Mouse (Mus musculus) hindbrain, embryonic 14.5 days (tissue): ENCODE data around the gene Zfp362. TPM values are rescaled to one million over a fixed set of nuclear protein-coding genes. Genes with fewer than 3 reads are reported as not detected.
A peak's percentile ranks its signal among the peaks of the same experiment; 100 is the strongest.

ENCODE experiments used
- ATAC-seq: fragments of 200-750 bp; cut with Nextera tagmentation; 2 replicates; pipeline ENCODE4 v1.8.0; 2017; ENCODE audit warnings: moderate number of reproducible peaks, mild to moderate bottlenecking, moderate TSS enrichment, moderate library complexity; ENCODE audit not compliant: low FRiP score
- DNase-seq: peaks from one replicate; pipeline ENCODE4 v3.0.0-alpha.2; 2015; ENCODE audit warnings: low spot score
- H3K27ac ChIP-seq: fragments of 300-500 bp; sonication (generic); 2 replicates; pipeline ENCODE4 v1.5.1; 2014; ENCODE audit warnings: mild to moderate bottlenecking, moderate library complexity
- H3K27me3 ChIP-seq: fragments of 300-500 bp; sonication (generic); 2 replicates; pipeline ENCODE4 v1.6.1; 2014; ENCODE audit warnings: mild to moderate bottlenecking, low read length, mixed read lengths; ENCODE audit not compliant: control insufficient read depth, insufficient read depth
- H3K36me3 ChIP-seq: fragments of 300-500 bp; sonication (generic); replicated peaks from 2 replicates; pipeline ENCODE4 v1.6.1; 2014; ENCODE audit not compliant: control insufficient read depth, insufficient read depth
- H3K4me1 ChIP-seq: fragments of 300-500 bp; sonication (generic); replicated peaks from 2 replicates; pipeline ENCODE4 v1.6.1; 2014; ENCODE audit warnings: antibody characterized with exemption, low read length, mixed read lengths; ENCODE audit not compliant: control insufficient read depth, insufficient read depth
- H3K4me2 ChIP-seq: fragments of 300-500 bp; sonication (generic); replicated peaks from 2 replicates; pipeline ENCODE4 v1.6.1; 2014; ENCODE audit warnings: mild to moderate bottlenecking, moderate library complexity
- H3K4me3 ChIP-seq: fragments of 300-500 bp; sonication (generic); replicated peaks from 2 replicates; pipeline ENCODE4 v1.5.1; 2014; ENCODE audit warnings: mild to moderate bottlenecking, low read length
- H3K9ac ChIP-seq: fragments of 300-500 bp; sonication (generic); 2 replicates; pipeline ENCODE4 v1.6.1; 2014
- H3K9me3 ChIP-seq: fragments of 300-500 bp; sonication (generic); 2 replicates; pipeline ENCODE4 v1.6.1; 2016; ENCODE audit warnings: low read length; ENCODE audit not compliant: control insufficient read depth
- WGBS: fragments of 180-500 bp; shearing (Covaris S2); extraction: QIAGEN DNeasy Blood & Tissue Kit; methylation state at CpG from one replicate; pipeline ENCODE4 v1.1.7; 2014; 5-methylcytosine and 5-hydroxymethylcytosine counted together
- polyA plus RNA-seq: library from polyadenylated mRNA; unstranded; fragments of >200 nt; fragmentation: Nextera tagmentation; extraction: Ambion mirVana; gene quantifications from 2 replicates; pipeline ENCODE4 v1.2.1, GENCODE M21; 2014

Zfp362 gene
- polyA plus RNA-seq, 1 experiment from 2014 or later: 33.6 TPM

DNA sequence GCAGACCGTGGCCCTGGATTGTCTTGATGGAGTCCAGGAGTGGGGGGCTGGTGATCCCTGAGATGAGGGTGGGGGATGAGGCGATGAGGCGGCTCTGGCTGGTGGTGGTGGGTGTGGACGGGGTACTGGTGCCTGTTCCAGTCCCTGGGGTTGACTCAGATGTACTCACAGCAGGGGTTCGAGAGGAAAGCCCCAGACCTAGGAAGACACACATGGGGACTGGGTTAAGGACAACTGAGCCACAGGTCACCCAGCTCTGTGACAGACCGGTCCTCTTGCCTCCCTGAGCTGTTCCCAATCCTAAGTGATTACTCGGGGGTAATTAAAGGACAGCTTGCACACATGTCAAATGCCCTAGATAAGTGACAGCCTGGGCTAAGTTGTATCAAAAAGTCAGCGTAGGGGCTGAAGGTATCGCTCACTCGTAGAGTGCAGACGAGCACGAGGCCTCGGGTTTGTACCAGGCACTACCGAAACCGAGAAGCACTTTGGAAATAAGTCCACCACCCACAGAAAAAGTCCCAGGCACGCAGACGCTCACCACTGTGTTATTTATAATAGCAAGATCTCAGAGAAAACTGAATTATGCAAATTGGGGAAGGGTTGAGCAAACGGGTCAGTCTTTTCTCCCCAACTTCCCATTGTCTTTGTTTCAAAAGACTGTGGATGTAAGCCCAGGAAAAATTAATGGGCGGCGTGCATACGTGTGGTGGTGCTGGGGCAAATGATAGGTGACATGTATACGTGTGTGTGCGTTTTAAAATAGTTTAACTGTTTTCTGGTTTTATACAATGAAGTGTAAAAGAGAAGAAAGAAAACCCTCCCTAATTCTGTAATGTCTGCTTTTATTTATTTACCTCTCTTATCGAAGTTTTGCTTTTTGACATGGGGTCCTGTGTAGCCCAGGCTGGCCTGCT is 18.6 kb downstream of the Zfp362 start:
- 76% methylated on average over 24 of the region's 24 CpGs for whole genome bisulfite sequencing

DNA sequence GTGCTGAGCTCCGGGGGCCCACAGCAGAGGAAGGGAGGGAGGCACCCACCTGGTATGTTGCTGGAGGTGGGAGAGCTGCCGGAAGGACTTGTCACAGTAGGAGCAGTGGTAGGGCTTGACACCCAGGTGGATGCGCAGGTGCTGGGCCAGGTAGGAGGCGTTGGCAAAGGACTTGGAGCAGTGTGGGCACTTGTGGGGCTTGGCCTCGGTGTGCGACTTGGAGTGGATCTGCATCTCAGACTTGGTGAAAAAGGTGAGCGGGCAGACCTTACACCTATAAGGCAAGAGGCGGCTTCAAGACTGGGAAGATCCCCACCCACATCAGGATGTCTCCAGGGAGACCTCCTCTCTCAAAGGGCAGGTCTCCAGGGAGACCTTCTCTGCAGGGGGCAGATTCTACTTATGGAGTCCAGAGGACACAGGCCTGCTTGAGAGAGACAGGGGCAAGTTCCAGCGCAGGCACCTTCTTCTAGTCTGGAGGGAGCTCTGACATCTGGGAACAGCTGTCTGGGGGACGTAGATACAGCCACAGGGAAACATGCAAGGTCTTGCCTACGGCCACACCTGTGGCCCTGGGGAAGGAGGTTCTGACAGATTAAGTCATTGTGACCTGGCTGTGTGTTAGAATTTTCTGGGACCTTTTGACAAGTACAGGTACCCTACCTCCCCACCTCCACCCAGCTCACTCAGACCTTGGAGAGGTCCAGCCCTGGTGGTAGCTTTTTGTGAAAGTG is 19.8 kb downstream of the Zfp362 start:
- no peaks in the 10 kb centered on the region for H3K9me3 ChIP-seq
- ATAC-seq: no peak
- no peak overlapping the region for H3K4me3 ChIP-seq
- no peaks in the 10 kb centered on the region for H3K27me3 ChIP-seq
- H3K9ac ChIP-seq: no peak overlapping the region
- H3K27ac ChIP-seq: no peak overlapping the region
- no peak for DNase-seq
- no peak overlapping the region for H3K4me2 ChIP-seq
- H3K36me3 ChIP-seq: peaks cover 78% of the 10 kb centered on the region
- 96% methylated on average over 11 of the region's 11 CpGs for WGBS
- H3K4me1 ChIP-seq: no peaks in the 10 kb centered on the region

More for the DNA sequence above, 18.6 kb downstream of the Zfp362 start:
- no peak overlapping the region for H3K4me2 ChIP-seq
- H3K9me3 ChIP-seq: no peaks in the 10 kb centered on the region
- no peaks in the 10 kb centered on the region for H3K4me1 ChIP-seq
- H3K4me3 ChIP-seq: no peak overlapping the region
- ATAC-seq (no peak), DNase-seq (no peak)
- peaks cover 71% of the 10 kb centered on the region for H3K36me3 ChIP-seq
- H3K27me3 ChIP-seq: no peaks in the 10 kb centered on the region
- H3K27ac ChIP-seq: no peak overlapping the region
- no peak overlapping the region for H3K9ac ChIP-seq

DNA sequence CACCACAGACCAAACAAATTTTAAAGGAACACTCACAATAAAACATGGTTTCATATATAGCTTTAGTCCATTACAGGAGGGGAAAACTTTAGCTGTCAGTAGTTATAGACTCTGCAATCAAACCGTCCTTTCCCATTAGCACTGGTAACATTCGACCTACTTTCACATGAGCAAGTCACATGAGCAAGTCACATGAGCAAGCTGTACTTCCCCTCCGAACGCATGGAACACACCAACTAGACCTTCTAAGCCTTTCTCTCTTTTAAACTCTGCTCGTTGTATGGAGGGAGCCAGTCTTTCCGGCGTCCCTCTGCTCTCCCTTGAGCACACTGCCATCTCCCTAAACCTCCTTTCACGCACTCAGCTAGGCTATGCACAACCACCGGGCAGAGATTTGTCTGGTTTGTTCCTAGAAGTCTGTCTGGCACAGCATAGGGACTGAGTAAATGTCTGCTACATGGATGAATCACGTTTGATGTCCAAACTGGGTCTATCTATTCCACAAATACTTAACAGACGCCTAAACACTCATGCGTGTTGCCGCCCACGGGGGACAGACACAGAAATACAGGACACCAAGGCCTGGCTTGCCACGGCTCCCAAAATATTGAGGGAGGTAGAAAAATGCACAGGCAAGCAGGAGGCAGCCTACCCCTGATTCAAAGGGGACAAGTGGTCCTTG is 20.8 kb downstream of the Zfp362 start:
- ATAC-seq: no peak
- Histone ChIP-seq H3K27ac (no peak overlapping the region), H3K36me3 (peaks cover 84% of the 10 kb centered on the region), H3K4me3 (no peak overlapping the region), H3K4me1 (no peaks in the 10 kb centered on the region), H3K9me3 (no peaks in the 10 kb centered on the region), H3K27me3 (no peaks in the 10 kb centered on the region), H3K4me2 (no peak overlapping the region), H3K9ac (no peak overlapping the region)
- DNase-seq: no peak
- WGBS: 92% methylated on average over 15 of the region's 15 CpGs

- ATAC-seq (no peak), DNase-seq (no peak)
- H3K27me3 ChIP-seq: no peaks in the 10 kb centered on the region
- H3K4me1 ChIP-seq: no peaks in the 10 kb centered on the region
- no peak overlapping the region for H3K9ac ChIP-seq
- no peak overlapping the region for H3K27ac ChIP-seq
- H3K4me2 ChIP-seq: no peak overlapping the region
- peaks cover 93% of the 10 kb centered on the region for H3K36me3 ChIP-seq
- no peaks in the 10 kb centered on the region for H3K9me3 ChIP-seq
- WGBS: 78% methylated on average over 4 of the region's 4 CpGs
- no peak overlapping the region for H3K4me3 ChIP-seq
Observed at GRCm38 (mm10) chr4:128782645-128783044, 23.2 kb downstream of the Zfp362 start.

DNA sequence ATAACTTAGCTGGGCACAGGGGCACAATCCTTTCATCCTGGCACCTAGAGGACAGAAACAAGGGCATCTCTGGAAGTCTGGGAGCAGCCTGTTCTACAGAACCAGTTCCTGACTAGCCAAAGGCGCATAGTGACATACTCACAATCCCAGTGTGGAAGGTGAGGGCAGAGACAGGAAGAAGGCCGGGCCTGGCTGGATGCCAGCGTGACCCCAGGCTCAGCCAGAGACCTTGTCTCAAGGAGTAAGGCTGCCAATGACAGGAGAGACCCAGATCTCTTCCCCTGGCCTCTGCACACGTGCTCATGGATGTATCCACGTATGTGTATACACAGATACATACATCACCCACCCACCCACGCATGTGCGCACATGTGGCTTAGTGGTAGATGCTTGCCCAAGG is 23.8 kb downstream of the Zfp362 start:
- H3K4me2 ChIP-seq: no peak overlapping the region
- no peak overlapping the region for H3K27ac ChIP-seq
- 93% methylated on average over 7 of the region's 7 CpGs for WGBS
- no peaks in the 10 kb centered on the region for H3K27me3 ChIP-seq
- H3K9ac ChIP-seq: no peak overlapping the region
- no peak for ATAC-seq
- no peak for DNase-seq
- peaks cover 93% of the 10 kb centered on the region for H3K36me3 ChIP-seq
- H3K4me1 ChIP-seq: no peaks in the 10 kb centered on the region
- H3K4me3 ChIP-seq: no peak overlapping the region
- H3K9me3 ChIP-seq: no peaks in the 10 kb centered on the region

- Histone ChIP-seq H3K9me3 (no peaks in the 10 kb centered on the region), H3K4me2 (no peak overlapping the region), H3K27me3 (no peaks in the 10 kb centered on the region), H3K36me3 (peaks cover 96% of the 10 kb centered on the region), H3K4me1 (no peaks in the 10 kb centered on the region), H3K27ac (no peak overlapping the region), H3K4me3 (no peak overlapping the region), H3K9ac (no peak overlapping the region)
- WGBS: 82% methylated on average over 11 of the region's 11 CpGs
- ATAC-seq: no peak
- DNase-seq: no peak
Observed at GRCm38 (mm10) chr4:128777593-128777992, 28.3 kb downstream of the Zfp362 start.

- no peaks in the 10 kb centered on the region for H3K9me3 ChIP-seq
- no peaks in the 10 kb centered on the region for H3K27me3 ChIP-seq
- peak; percentile 46; the same call in 1 of the 2 replicates for ATAC-seq
- H3K4me3 ChIP-seq: no peak overlapping the region
- no peak overlapping the region for H3K9ac ChIP-seq
- peak; percentile 87 for DNase-seq
- no peak overlapping the region for H3K4me2 ChIP-seq
- 45% methylated on average over 20 of the region's 20 CpGs for WGBS
- H3K27ac ChIP-seq: no peak overlapping the region
- H3K36me3 ChIP-seq: peaks cover 95% of the 10 kb centered on the region
- no peaks in the 10 kb centered on the region for H3K4me1 ChIP-seq
Observed at GRCm38 (mm10) chr4:128776568-128777289, 29.1 kb downstream of the Zfp362 start.

DNA sequence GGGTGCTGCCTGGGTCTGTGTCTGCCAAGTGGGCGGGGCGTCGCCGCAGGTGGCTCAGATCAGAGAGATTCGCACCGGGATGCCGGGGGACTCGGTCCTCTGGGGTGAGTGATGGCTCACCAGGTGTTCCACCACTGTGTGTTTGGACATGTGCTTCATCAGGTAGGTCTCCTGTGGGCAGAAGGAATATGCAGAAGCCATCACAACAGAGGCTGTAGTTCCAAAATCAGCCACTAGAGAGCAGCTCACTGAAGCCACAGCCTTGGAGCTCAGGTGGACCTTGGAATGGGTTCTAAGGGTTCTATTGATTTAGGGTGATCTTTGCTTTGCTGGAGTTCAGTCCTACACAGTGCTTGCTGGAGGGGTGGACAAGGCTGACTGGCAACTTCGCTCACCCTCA is 31.4 kb downstream of the Zfp362 start:
- Histone ChIP-seq H3K4me1 (no peaks in the 10 kb centered on the region), H3K9ac (no peak overlapping the region), H3K4me3 (no peak overlapping the region), H3K9me3 (no peaks in the 10 kb centered on the region), H3K4me2 (no peak overlapping the region), H3K27me3 (no peaks in the 10 kb centered on the region), H3K27ac (no peak overlapping the region), H3K36me3 (peaks cover 72% of the 10 kb centered on the region)
- ATAC-seq (peak; percentile 2; the same call in 1 of the 2 replicates), DNase-seq (peak; percentile 58)
- WGBS: 94% methylated on average over 9 of the region's 9 CpGs
